Mouse (Mus musculus) monocyte, adult 5-6 weeks (primary cell): ENCODE results near the gene Prm1. TPM values are rescaled to one million over a fixed set of nuclear protein-coding genes. Genes with fewer than 3 reads are reported as not detected.
A peak's percentile ranks its signal among the peaks of the same experiment; 100 is the strongest.

ENCODE experiments used
- ATAC-seq: fragments of 153-309, 156-312 bp; replicated peaks from 2 replicates; pipeline ENCODE4 v1.8.0; 2017; ENCODE audit warnings: mild to moderate bottlenecking; ENCODE audit not compliant: low TSS enrichment, insufficient number of reproducible peaks, severe bottlenecking, poor library complexity, low FRiP score
- total RNA-seq: library from RNA; stranded (forward); fragments of 200-1000, 200-491, 200-594 nt; gene quantifications from 3 replicates; pipeline ENCODE4 v1.2.3, GENCODE M21; 2017

Prm1 gene
- total RNA-seq, 1 experiment from 2014 or later, result 1.5 TPM

GRCm38 (mm10) chr16:10785371-10786231, 20.0 kb downstream of the Prm1 start, which contains the start of gene Socs1:
TSS of gene Socs1 (minus strand) at chr16:10785536.
- peak; percentile 42 for ATAC-seq

GRCm38 (mm10) chr16:10784793-10785370, 20.8 kb downstream of the Prm1 start:
- peak; percentile 43 for ATAC-seq

GRCm38 (mm10) chr16:10783883-10784792, 21.5 kb downstream of the Prm1 start:
- ATAC-seq, result no peak

- ATAC-seq, result no peak
Observed at GRCm38 (mm10) chr16:10783451-10783850, 22.2 kb downstream of the Prm1 start.

GRCm38 (mm10) chr16:10783152-10783434, 22.5 kb downstream of the Prm1 start:
- ATAC-seq, result no peak

- no peak for ATAC-seq
Observed at GRCm38 (mm10) chr16:10782377-10783151, 23.1 kb downstream of the Prm1 start.

GRCm38 (mm10) chr16:10781862-10782371, 23.7 kb downstream of the Prm1 start:
- ATAC-seq, result no peak

GRCm38 (mm10) chr16:10780631-10781120, 25.0 kb downstream of the Prm1 start:
- ATAC-seq, result no peak

- ATAC-seq, result no peak
Observed at GRCm38 (mm10) chr16:10777579-10778160, 28.0 kb downstream of the Prm1 start.

GRCm38 (mm10) chr16:10776322-10776721, 29.3 kb downstream of the Prm1 start:
- ATAC-seq, result no peak

- no peak; the same call in 1 of the 2 replicates for ATAC-seq
Observed at GRCm38 (mm10) chr16:10774726-10775125, 30.9 kb downstream of the Prm1 start.

GRCm38 (mm10) chr16:10773543-10773942, 32.1 kb downstream of the Prm1 start:
- ATAC-seq, result no peak

- ATAC-seq, result 0 out of 2 replicates have a peak, but pooled peaks have one; percentile 5
Observed at GRCm38 (mm10) chr16:10771769-10772510, 33.7 kb downstream of the Prm1 start.

- ATAC-seq, result no peak
Observed at GRCm38 (mm10) chr16:10770531-10771325, 34.9 kb downstream of the Prm1 start.

GRCm38 (mm10) chr16:10769661-10770060, 36.0 kb downstream of the Prm1 start:
- ATAC-seq, result peak; percentile 25; the same call in 1 of the 2 replicates

- ATAC-seq, result peak; percentile 65
Observed at GRCm38 (mm10) chr16:10768821-10769220, 36.8 kb downstream of the Prm1 start.
